Comparison of ENCODE assay signal across 22 mouse cellular contexts in the genomic region with DNA sequence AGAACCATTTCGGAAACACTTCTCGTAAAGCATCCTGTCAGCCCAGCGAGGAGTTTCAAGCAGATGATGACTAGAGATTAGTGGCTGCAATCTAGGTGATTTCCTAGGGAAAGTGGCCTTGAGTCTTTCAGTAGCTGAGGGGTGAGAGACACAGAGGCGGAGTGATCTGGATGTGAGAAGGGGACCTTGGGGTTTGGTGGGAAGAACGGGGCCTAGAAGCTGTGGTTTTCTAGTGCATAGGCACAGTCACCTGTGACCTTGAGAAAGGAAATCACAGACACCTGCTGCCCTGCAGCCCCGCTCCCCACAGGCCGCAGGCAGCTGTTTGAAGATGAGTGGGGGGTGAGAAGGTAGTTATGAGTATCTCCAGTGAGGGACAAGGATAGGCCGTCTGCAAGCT.
DNase-seq lines count a peak whose midpoint lies in the region; ATAC-seq and TF ChIP-seq lines count a peak whose summit lies in the region.
"Had no signal": no experiment of that assay in that cellular context is flagged by ENCODE, and none has a peak within 500 bp of the region (broad histone marks: within the 10 kb centered on the region; RNA-seq: fewer than 3 reads in every experiment).

No protein-coding gene starts in this region.

- H3K4me1 ChIP-seq in thymus, adult 2 months (replicated peaks; ENCODE audit: control insufficient read depth, insufficient read depth, low read length): peaks cover 19% of the 10 kb centered on the region
- H3K4me1 ChIP-seq: forebrain, embryonic 13.5 days; neural tube, embryonic 15.5 days had no signal

- no peaks in the 10 kb centered on the region for H3K36me3 ChIP-seq in thymus, adult 2 months (ENCODE audit: control insufficient read depth, insufficient read depth, low read length)
- H3K36me3 ChIP-seq: embryonic facial prominence, embryonic 13.5 days; kidney, embryonic 15.5 days; liver, embryonic 13.5 days had no signal

- DNase-seq in CD4-positive, CD25-positive, alpha-beta regulatory T cell, adult 2 months (ENCODE audit: low read depth, low spot score): peak; percentile 22
- peak; percentile 74 for DNase-seq in thymus, adult 2 months
- DNase-seq in thymus, postnatal 4 days: peak; percentile 67
- no peak for DNase-seq in gastrocnemius, adult 2 months
- DNase-seq in kidney, adult 9 months: no peak
- no peak for DNase-seq in cerebellum, postnatal 14 days
- DNase-seq: cerebellum, adult 11-12 months; cerebellum, postnatal 10 days; embryo, embryonic 11 days; heart, postnatal 10 days; liver, embryonic 13.5 days; lung, embryonic 14.5 days; lung, postnatal 36 days had no signal

- no peak for TF ChIP-seq POLR2A in thymus, adult 2 months (IDR thresholded peaks at IDR 0.05; ENCODE audit: control insufficient read depth, extremely low read depth, insufficient read depth, low read length, poor library complexity)

- H3K27me3 ChIP-seq in thymus, adult 2 months (ENCODE audit: control insufficient read depth, insufficient read depth, low read length): no peaks in the 10 kb centered on the region
- H3K27me3 ChIP-seq: embryonic facial prominence, embryonic 13.5 days; kidney, embryonic 15.5 days; liver, embryonic 13.5 days; neural tube, embryonic 15.5 days had no signal

- TF ChIP-seq CTCF in thymus, adult 2 months (IDR thresholded peaks at IDR 0.05; ENCODE audit: borderline replicate concordance, control insufficient read depth, extremely low read depth, insufficient read depth, low read length, poor library complexity): no peak
- no peak for TF ChIP-seq CTCF in gastrocnemius, adult 2 months (IDR thresholded peaks at IDR 0.05)

- ATAC-seq in common myeloid progenitor, adult 5-6 weeks (replicated peaks; ENCODE audit: low read depth, poor library complexity, severe bottlenecking): 0 out of 2 replicates have a peak, but pooled peaks have one; percentile 22
- ATAC-seq: forebrain, embryonic 13.5 days; hindbrain, postnatal 0 days; intestine, postnatal 0 days had no signal

- H3K27ac ChIP-seq in thymus, adult 2 months (ENCODE audit: control insufficient read depth, insufficient read depth, low read length): peak overlapping the region; percentile 77
- no peak overlapping the region for H3K27ac ChIP-seq in gastrocnemius, adult 2 months
- H3K27ac ChIP-seq: embryonic facial prominence, embryonic 13.5 days; forebrain, embryonic 13.5 days; hindbrain, postnatal 0 days; kidney, embryonic 15.5 days; left cerebral cortex, adult 2 months; liver, embryonic 13.5 days; neural tube, embryonic 15.5 days had no signal

- no peak overlapping the region for H3K4me3 ChIP-seq in thymus, adult 2 months (ENCODE audit: control insufficient read depth, insufficient read depth, low read length)
- H3K4me3 ChIP-seq in gastrocnemius, adult 2 months: no peak overlapping the region
- H3K4me3 ChIP-seq: embryonic facial prominence, embryonic 13.5 days; erythroblast, embryonic 14.5 days; forebrain, embryonic 13.5 days; kidney, embryonic 15.5 days; left cerebral cortex, adult 2 months; liver, embryonic 13.5 days; neural tube, embryonic 15.5 days had no signal

- intact Hi-C loops in gastrocnemius, adult 2 months (cut with DNase I): no loop called here

- 7% methylated on average over 8 of the region's 8 CpGs for WGBS in thymus, adult 2 months

Comparison
In these comparisons a context has a peak if more than half of its experiments do, and no peak if none do; other contexts are left out.
1. DNase-seq: peak in CD4-positive, CD25-positive, alpha-beta regulatory T cell, adult 2 months (single experiment), thymus, adult 2 months (single experiment) and thymus, postnatal 4 days (single experiment); none in gastrocnemius, adult 2 months (single experiment), kidney, adult 9 months (single experiment) and cerebellum, postnatal 14 days (0 of 2).